Mouse (Mus musculus) skeletal muscle tissue, adult 2 months (tissue): ENCODE data around the gene Ccdc175.

Experiments used
- DNase-seq: peaks from one replicate; pipeline ENCODE4 v3.0.0-alpha.2; 2012; ENCODE audit warnings: low read depth, low spot score

Gene Ccdc175

GRCm38 (mm10) chr12:72102776-72103175 lies 82.1 kb downstream of the Ccdc175 start:
- no peak for DNase-seq

- no peak for DNase-seq
Measured at GRCm38 (mm10) chr12:72096966-72097365, 87.9 kb downstream of the Ccdc175 start.

- DNase-seq: no peak
Measured at GRCm38 (mm10) chr12:72089802-72090201, 95.0 kb downstream of the Ccdc175 start.

GRCm38 (mm10) chr12:72086166-72086825 lies 98.5 kb downstream of the Ccdc175 start:
- DNase-seq: no peak

GRCm38 (mm10) chr12:72085329-72086165 lies 99.3 kb downstream of the Ccdc175 start, which contains the start of the genes L3hypdh and Jkamp:
TSS of gene L3hypdh (minus strand) at chr12:72085439.
TSS of gene Jkamp (plus strand) at chr12:72085589.
- DNase-seq: peak; percentile 99

DNA sequence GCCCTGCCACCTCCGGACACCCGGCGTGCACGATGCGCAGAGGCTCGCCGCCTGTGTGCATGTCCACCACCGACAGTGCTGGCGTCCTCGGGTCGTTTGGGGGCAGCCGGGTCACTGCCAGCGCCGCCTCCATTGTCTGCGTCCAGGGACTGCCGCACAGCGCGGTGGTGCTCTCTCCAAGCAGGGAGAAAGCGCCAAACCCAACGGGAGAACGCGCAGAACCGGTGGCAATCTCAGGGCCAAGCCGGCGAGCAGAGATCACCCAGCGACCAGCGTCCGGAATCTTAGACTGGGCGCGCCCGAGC lies 99.9 kb downstream of the Ccdc175 start:
- DNase-seq: no peak

GRCm38 (mm10) chr12:72084261-72085023 lies 100.4 kb downstream of the Ccdc175 start:
- DNase-seq: peak; percentile 54

DNA sequence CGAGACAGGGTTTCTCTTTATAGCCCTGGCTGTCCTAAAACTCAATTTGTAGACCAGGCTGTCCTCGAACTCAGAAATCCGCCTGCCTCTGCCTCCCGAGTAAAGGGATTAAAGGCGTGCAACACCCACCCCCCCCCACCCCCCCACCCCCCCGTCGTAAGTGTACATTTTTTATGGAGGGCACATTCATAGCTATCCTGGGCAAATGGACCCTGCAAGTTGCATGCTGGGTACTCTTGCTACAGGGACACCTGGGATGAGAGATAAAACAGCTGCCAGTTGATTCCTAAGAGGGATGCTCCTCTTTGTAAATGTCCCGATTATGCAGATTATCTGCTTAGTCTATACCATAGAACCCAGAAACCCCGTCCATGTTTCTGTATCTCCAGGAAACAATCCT lies 101.6 kb downstream of the Ccdc175 start:
- DNase-seq: no peak

DNA sequence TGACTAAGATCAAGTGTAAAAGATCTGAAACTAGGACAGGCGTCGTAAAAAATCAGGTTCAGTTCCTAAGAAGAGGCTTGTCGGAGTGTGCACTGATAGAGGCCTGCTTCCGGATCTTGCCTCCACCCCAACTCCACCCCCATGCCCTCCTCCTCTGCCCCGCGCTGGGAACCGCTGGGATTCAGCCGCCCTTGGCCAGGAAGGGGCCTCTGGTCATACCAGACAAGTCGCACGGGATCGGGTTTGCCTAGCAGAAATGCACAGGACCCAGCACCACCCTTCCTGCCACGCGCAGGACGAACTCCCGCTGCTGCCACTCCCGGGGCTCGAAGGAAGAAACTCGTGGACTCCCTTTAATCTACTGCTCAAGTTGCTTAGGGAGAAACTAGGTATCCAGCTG lies 102.5 kb downstream of the Ccdc175 start:
- DNase-seq: no peak

GRCm38 (mm10) chr12:72081961-72082360 lies 102.9 kb downstream of the Ccdc175 start:
- DNase-seq: no peak

DNA sequence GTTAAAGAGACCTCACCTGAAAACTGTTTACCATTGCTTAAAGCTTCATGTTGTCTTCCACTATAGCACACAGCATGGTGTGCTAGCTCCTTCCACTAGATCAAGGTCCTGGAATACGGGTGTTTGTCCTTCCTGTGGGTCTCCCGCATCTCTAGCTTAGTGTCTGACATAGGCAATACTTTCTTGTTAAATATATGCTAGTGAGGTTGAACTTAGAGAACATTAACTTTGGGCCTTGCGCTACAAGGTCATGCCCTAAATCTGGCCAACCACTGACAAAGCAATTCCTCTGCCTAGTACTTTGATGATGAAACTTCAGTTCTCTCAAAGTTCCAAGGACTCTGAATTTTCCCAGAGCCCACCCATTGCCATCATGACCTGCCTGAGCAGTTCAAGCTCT lies 106.6 kb downstream of the Ccdc175 start:
- no peak for DNase-seq

DNA sequence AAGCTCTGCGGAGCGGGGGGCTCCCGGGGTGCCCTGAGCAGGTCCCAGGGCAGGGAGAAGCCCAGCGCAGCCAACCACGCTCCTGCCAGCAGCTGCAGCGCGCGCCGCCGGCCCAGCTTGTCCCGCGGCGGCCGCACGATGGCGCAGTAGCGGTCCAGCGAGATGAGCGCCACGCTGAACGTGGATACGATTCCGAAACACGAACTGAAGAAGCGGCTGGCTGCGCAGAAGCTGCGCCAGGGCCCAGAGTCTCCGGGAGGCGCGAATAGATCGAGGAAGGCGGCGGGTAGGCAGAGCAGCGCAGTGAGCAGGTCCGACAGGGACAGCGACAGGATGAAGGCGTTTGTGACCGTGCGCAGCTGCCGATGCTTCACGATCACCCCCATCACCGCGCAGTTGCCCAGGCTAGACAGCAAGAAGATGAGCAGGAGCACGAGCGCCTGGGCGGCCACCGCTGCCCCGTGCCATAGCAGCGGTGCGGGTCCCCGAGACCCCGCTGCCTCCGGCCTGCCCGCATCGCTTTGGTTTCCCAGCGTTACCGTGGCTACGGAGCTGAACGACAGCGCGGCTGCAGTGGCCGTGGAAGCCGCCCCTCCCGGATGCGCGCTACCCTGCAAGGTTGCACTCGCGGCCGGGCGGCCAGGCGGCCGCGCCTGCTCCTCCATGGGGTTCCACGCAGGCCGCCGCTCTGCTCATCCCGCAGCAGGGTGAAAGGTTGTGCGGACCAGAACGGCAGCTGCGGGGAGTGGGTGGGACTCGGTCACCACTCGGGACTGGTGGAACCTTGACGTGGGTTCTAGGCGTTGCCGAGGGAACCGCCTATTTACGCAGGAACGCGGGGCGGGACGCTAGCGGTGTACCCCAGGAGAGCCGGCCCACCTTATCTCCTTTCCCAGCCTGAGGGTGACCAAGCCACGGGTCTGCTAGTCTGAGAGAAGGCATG lies 114.2 kb downstream of the Ccdc175 start, which contains the start of gene Gpr135:
Gene Gpr135, minus strand, starts transcription at position 799 of the 943 bp plus-strand sequence.
- DNase-seq: peak; percentile 39

GRCm38 (mm10) chr12:72069626-72070326 lies 115.1 kb downstream of the Ccdc175 start:
- no peak for DNase-seq

DNA sequence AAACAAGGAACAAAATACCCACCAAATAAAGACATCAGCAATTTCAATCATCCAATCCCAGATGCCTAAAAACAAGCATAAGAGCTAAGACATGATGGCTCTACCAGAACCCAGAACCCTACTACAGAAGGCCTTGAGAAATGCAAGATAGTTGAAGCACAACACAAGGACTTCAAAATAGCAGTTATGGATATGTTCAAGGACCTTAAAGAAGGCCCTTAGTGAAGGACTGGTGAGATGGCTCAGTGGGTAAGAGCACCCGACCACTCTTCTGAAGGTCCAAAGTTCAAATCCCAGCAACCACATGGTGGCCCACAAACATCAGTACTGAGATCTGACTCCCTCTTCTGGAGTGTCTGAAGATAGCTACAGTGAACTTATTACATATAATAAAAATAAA lies 127.0 kb downstream of the Ccdc175 start:
- DNase-seq: no peak

DNA sequence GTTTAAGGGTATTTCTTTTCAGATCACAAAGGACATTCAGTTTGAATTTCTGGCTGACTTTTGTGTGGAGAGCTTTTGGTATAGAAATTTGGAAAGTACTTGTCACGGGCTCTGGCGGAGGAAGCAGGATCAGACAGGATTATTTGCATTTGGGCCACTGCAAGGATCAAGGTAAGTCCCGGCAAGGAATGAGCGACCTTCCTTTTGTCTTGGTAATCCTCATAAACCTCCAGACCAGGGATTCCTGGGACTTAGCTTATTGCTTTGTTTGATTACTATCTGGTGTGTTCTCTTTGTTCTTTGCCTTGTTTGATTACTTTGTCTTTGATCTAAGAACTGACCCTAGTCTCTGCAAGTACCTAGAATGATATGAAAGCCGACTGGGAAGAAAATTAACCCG lies 131.0 kb downstream of the Ccdc175 start:
- DNase-seq: no peak

DNA sequence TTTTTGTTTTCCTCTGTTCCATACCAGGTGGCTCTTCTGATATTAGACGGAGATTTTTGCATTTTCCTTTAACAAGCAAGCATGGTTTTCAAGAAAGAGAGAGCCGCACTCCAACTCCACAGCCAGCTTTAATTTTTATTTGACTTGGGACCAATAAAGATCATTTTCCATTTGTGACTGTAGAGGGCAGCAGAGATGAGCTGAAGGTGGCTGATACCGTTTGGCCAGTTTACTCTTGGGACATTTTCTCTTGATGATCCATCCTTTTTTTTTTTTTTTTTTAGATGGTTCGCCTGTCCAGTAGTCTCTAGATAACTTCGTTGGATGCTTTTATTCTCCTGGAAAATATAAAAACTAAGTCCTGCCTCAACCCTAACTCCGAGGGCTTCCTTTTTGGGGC lies 131.5 kb downstream of the Ccdc175 start:
- peak; percentile 19 for DNase-seq

DNA sequence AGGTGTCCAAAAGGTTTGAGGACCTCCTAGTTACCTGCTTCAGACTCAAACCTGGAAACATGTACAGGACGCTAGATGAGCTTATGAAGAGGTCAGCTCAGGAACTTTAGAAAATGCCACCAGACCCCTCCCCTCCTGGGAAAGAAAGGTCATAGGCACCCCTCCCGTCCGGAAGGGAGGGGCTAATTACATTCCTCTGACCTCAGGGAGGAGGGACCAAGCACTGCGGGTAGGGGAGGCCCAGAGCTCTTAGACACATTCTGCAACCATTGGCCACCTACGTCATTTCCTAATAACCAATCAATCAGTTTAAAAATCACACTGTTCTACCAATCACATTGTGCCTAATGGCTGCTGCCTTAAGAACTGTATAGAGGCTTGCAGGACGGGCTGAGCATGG lies 132.3 kb downstream of the Ccdc175 start:
- DNase-seq: no peak
